Mouse (Mus musculus) liver, embryonic 16.5 days (tissue): ENCODE data around the gene Itgb7. TPM values are rescaled to one million over a fixed set of nuclear protein-coding genes. Genes with fewer than 3 reads are reported as not detected.
"Not testable (repeated sequence)": the region's sequence is repeated elsewhere in the genome, so short reads cannot be mapped to it uniquely, and the experiment has no call there.

Experiments used
- ATAC-seq: fragments of 200-750 bp; cut with Nextera tagmentation; 2 replicates; pipeline ENCODE4 v1.8.0; 2017; ENCODE audit warnings: low read depth, mild to moderate bottlenecking, moderate number of reproducible peaks, moderate library complexity
- H3K27ac ChIP-seq: fragments of 300-500 bp; sonication (generic); 2 replicates; pipeline ENCODE4 v1.5.1; 2014; ENCODE audit warnings: mild to moderate bottlenecking, low read length
- H3K27me3 ChIP-seq: fragments of 300-500 bp; sonication (generic); 2 replicates; pipeline ENCODE4 v1.6.1; 2014; ENCODE audit warnings: low read depth, low read length, mixed read lengths; ENCODE audit not compliant: control insufficient read depth, insufficient read depth
- H3K36me3 ChIP-seq: fragments of 300-500 bp; sonication (generic); 2 replicates; pipeline ENCODE4 v1.6.1; 2014; ENCODE audit warnings: mild to moderate bottlenecking; ENCODE audit not compliant: control insufficient read depth, insufficient read depth
- H3K4me1 ChIP-seq: fragments of 300-500 bp; sonication (generic); 2 replicates; pipeline ENCODE4 v1.6.1; 2014; ENCODE audit warnings: low read depth, low read length, mixed read lengths; ENCODE audit not compliant: control insufficient read depth
- H3K4me2 ChIP-seq: fragments of 300-500 bp; sonication (generic); 2 replicates; pipeline ENCODE4 v1.6.1; 2014; ENCODE audit warnings: low read depth, low read length, mixed read lengths
- H3K4me3 ChIP-seq: fragments of 300-500 bp; sonication (generic); 2 replicates; pipeline ENCODE4 v1.5.1; 2014; ENCODE audit warnings: low read depth, mild to moderate bottlenecking, low read length
- H3K9ac ChIP-seq: fragments of 300-500 bp; sonication (generic); 2 replicates; pipeline ENCODE4 v1.6.1; 2014; ENCODE audit warnings: low read depth, low read length
- H3K9me3 ChIP-seq: fragments of 300-500 bp; sonication (generic); replicated peaks from 2 replicates; pipeline ENCODE4 v1.6.1; 2016; ENCODE audit warnings: low read length; ENCODE audit not compliant: control insufficient read depth
- WGBS: fragments of 180-500 bp; shearing (Covaris S2); extraction: QIAGEN DNeasy Blood & Tissue Kit; methylation state at CpG from one replicate; pipeline ENCODE4 v1.1.7; 2014; ENCODE audit not compliant: insufficient replicate concordance; 5-methylcytosine and 5-hydroxymethylcytosine counted together
- polyA plus RNA-seq: library from polyadenylated mRNA; unstranded; fragments of >200 nt; fragmentation: Nextera tagmentation; extraction: Ambion mirVana; gene quantifications from 2 replicates; pipeline ENCODE4 v1.2.1, GENCODE M21; 2015

Itgb7 gene
- polyA plus RNA-seq, 1 experiment from 2014 or later: 5.5 TPM

DNA sequence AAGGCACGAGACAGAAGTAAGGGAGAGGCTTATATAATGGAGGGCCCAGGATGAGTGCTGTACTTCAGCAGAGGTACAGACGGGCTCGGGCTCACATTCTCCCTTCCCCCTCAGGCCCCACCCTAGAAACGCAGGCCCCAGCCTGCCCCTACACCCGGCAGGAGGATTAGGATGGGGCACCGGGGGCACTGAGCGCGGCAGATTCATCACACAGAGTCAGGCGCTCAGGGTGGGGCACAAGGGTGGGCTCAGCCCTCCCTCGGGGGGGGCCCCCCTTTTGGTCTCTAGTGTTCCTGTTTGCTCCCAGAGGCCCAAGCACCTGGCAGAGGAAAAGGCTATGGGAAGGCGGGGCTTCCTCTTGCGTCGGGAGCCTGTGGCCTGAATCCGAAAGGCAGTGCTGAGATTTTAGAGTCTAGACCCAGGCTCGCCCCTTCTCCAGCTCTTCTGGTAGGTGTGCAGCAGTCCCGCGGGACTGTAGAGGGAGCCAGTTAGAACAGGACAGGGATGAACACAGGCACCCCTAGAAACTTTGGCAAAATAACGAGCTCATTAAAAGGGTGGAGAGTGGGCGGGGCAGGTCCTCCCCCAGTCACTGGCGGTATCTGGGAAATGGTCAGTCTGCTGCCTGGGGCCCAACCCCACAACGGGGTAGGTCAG, 3.8 kb upstream of the Itgb7 start:
- Histone ChIP-seq H3K4me3 (no peak overlapping the region), H3K9ac (no peak overlapping the region), H3K36me3 (no peaks in the 10 kb centered on the region)

DNA sequence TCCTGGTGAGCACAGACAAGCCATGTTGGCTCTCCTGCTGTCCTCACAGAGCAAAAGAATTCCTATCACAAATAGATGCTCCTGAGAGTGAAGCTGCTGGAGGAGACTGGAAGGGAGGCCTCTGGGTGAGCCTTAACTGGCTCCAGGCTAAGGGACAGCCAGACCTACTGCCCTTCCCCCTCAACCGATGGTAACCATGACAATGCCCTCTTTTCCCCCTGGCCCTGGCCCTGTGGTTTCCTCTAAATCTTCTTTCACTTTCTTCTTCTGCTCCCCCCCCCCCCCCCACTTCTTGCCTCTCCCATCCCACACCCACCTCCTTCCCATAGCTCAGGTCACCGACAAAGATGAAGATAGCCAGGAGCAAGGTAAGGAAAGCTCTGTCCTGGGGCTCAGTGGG, 2.2 kb upstream of the Itgb7 start:
- Histone ChIP-seq H3K4me2 (no peak overlapping the region), H3K27ac (no peak overlapping the region), H3K36me3 (no peaks in the 10 kb centered on the region), H3K9me3 (no peaks in the 10 kb centered on the region), H3K4me3 (no peak overlapping the region), H3K27me3 (no peaks in the 10 kb centered on the region), H3K4me1 (peaks cover 33% of the 10 kb centered on the region), H3K9ac (no peak overlapping the region)
- no peak for ATAC-seq
- WGBS: 5% methylated on average over 2 of the region's 2 CpGs

More for the DNA sequence above, 3.8 kb upstream of the Itgb7 start:
- no peak for ATAC-seq
- Histone ChIP-seq H3K4me1 (peaks cover 33% of the 10 kb centered on the region), H3K27me3 (no peaks in the 10 kb centered on the region; the same call in 1 of the 2 replicates), H3K27ac (no peak overlapping the region), H3K9me3 (no peaks in the 10 kb centered on the region), H3K4me2 (peak overlapping the region; percentile 21; the same call in 1 of the 2 replicates)
- 30% methylated on average over 21 of the region's 21 CpGs for WGBS

DNA sequence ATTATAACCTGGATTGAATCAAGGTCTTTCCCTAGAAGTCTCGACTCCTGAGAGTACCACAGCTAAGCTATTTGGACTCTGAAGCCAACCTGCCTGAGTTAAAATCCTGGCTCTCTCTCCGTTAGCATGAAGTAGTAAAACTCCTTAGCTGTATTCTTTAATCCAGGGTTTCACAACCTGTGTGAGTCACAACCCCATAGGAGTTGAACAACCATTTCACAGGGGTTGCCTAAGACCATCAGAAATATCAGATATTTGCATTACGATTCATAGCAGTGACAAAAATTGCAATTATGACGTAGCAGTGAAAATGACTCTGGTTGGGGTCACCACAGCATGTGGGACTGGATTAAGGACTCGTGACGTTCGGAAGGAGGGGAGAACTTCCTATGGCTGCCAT, 1.0 kb upstream of the Itgb7 start:
- no peaks in the 10 kb centered on the region for H3K36me3 ChIP-seq
- H3K4me1 ChIP-seq: peaks cover 33% of the 10 kb centered on the region
- no peak for ATAC-seq
- H3K27me3 ChIP-seq: no peaks in the 10 kb centered on the region
- H3K9me3 ChIP-seq: no peaks in the 10 kb centered on the region
- H3K4me3 ChIP-seq: no peak overlapping the region
- WGBS: 78% methylated on average over 7 of the region's 7 CpGs
- H3K4me2 ChIP-seq: no peak overlapping the region
- no peak overlapping the region for H3K27ac ChIP-seq
- no peak overlapping the region for H3K9ac ChIP-seq

DNA sequence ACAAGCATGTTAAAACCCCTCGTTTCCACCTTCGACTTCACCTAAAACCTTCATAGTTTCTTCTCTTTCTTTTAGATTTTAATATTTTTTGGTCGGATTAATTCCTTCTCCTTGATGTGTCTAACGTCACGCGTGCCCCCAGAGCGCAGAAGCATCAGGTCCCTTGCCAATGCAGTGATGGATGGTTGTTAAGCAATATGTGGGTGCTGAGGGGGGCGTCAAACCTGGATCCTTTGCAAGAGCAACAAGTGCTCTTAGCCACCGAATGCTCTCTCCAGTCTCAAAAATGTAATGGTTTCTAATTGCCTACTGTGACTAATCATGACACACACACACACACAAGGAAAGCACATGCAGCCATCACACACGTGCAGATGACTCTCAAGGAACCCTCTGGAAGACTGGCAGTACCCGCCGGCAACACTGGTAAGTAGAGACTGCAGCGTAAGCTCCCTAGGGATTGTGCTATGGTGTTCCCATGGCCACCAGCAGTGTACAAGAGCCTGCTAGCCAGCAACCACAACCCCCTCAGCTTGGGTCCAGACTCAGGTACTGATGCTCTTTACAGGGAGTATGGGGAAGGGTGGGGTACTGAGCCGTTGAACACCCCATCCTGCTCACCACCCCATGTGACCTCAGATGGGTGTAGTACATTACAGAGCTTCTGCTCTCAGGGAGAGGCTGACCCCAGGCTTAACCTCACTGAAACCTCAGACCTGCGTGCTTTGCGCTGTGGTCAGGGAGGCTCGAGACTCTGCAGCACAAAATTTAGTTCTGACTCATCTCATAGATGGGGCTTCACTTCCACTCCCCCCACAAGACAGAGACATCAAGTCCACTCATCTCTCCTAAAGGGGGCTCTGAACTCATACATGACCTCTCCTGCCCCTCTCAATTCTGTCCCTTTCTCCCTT, 1.1 kb downstream of the Itgb7 start:
- H3K27ac ChIP-seq: no peak overlapping the region
- WGBS: 64% methylated on average over 17 of the region's 17 CpGs
- peak overlapping the region; percentile 47 for H3K4me2 ChIP-seq
- peaks cover 30% of the 10 kb centered on the region for H3K4me1 ChIP-seq
- no peaks in the 10 kb centered on the region for H3K36me3 ChIP-seq
- no peaks in the 10 kb centered on the region for H3K27me3 ChIP-seq
- peak overlapping the region; percentile 29; the same call in 1 of the 2 replicates for H3K4me3 ChIP-seq
- H3K9me3 ChIP-seq: no peaks in the 10 kb centered on the region
- H3K9ac ChIP-seq: no peak overlapping the region
- 0 out of 2 replicates have a peak, but pooled peaks have one; percentile 19 for ATAC-seq

DNA sequence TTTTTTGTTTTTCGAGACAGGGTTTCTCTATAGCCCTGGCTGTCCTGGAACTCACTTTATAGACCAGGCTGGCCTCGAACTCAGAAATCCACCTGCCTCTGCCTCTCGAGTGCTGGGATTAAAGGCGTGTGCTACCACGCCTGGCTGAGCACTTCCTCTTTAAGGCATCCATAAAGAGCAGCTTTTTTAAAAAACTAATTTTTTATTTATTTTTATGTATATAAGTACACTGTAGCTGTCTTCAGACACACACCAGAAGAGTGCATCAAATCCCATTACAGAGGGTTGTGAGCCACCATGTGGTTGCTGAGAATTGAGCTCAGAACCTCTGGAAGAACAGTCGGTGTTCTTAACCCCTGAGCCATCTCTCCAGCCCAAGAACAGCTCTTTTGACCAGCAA, 6.1 kb downstream of the Itgb7 start:
- H3K9ac ChIP-seq, H3K4me2 ChIP-seq, H3K36me3 ChIP-seq, H3K4me3 ChIP-seq, H3K27ac ChIP-seq, H3K9me3 ChIP-seq, ATAC-seq: not testable (repeated sequence)
- 33% methylated on average over 5 of the region's 6 CpGs for WGBS
- Histone ChIP-seq H3K27me3 (peaks cover 12% of the 10 kb centered on the region), H3K4me1 (peaks cover 14% of the 10 kb centered on the region)

DNA sequence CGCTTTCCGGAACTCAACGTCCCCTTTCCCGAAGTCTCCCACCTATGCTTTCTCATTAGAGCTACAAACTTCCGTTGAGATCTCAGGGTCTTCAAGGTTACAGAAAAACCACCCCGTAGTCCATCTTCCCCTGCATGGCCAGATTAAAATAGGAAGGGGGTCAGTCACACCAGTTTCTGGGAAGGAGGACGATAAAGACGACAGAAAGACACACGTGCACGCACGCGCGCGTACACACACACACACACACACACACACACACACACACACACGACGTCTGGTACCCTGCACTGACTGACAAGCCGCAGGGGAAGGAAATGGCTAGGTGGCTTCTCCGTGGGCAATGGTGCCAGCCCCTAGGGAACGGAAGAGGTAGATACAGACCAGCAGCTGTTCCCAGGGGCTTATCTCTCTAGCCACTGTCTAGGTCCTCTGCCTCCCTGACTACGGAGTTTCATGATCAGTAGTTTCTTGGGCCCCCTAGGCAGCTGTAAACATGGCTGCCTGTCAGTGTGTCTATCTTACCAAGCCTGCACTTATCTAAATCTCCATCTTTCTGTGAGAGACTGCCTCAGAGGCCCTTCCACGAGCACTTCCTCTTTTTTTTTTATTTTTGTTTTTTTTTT, 6.6 kb downstream of the Itgb7 start:
- no peaks in the 10 kb centered on the region for H3K9me3 ChIP-seq
- peak overlapping the region; percentile 83 for H3K4me2 ChIP-seq
- H3K9ac ChIP-seq: peak overlapping the region; percentile 34
- 0 out of 2 replicates have a peak overlapping the region, but pooled peaks have one; percentile 14 for H3K27ac ChIP-seq
- H3K36me3 ChIP-seq: no peaks in the 10 kb centered on the region
- peak overlapping the region; percentile 55 for H3K4me3 ChIP-seq
- peaks cover 12% of the 10 kb centered on the region for H3K27me3 ChIP-seq
- WGBS: 4% methylated on average over 18 of the region's 21 CpGs
- peaks cover 13% of the 10 kb centered on the region for H3K4me1 ChIP-seq
- peak; percentile 82 for ATAC-seq

DNA sequence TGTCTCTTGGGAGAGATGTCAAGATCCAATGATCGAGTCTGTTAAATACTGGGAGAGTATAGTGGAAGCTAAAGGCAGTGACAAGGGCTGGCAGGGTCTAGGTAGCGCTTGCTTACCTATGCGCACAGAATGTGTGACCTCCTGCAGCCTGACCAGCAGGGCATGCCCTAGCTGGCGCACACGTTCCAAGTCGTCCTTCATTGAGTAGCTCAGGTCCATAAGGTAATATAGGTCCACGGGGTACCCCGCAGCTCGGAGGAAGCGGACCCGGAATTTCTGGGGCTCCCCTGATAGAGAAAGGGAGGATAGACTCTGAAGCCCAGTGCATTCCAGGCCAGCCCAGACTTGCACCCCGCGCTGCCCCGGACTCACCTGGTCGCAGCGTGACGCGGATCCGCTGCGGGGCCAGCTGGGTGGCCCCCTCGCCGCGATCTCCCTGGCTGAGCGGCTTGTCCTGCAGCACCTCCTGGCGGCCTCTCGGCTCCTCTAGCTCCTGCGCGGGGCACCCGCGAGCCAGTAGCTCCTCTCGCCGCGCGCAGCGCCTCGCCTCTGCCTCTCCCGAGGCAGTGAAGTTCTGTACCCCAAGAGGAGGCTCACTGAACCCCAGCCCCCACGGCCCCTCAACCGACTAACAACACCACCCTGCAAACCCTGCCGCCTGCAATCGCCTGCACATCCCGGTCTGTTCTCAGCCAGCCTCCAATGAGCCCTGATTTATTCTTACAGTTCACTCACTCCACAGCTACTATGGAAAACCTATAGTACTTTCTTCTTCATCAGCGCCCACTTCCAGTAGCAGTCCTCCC, 7.4 kb downstream of the Itgb7 start:
- Histone ChIP-seq H3K9me3 (no peaks in the 10 kb centered on the region), H3K4me2 (peak overlapping the region; percentile 83), H3K9ac (peak overlapping the region; percentile 34), H3K4me3 (peak overlapping the region; percentile 55), H3K27ac (0 out of 2 replicates have a peak overlapping the region, but pooled peaks have one; percentile 14), H3K36me3 (no peaks in the 10 kb centered on the region), H3K27me3 (peaks cover 12% of the 10 kb centered on the region), H3K4me1 (peaks cover 13% of the 10 kb centered on the region)
- ATAC-seq: peak; percentile 77
- WGBS: 3% methylated on average over 43 of the region's 43 CpGs

DNA sequence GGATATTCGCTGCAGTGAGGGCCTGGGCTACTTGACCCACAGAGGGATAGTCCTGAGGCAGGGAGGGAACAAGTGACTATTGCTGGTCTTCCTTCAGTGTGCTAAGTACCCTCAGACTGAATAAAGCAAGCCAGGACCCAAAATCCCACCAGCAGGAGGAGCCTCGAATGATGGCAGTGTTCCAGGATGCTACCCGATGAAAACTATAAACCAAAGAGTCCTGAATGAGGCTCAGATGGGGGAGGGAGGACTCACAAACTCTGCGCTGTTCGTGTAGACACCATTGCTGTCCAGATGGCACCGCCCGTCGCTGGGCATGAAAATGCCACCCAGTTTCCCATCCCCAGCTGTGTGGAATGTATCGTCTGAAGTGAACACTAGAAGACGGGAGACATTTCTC, 9.4 kb downstream of the Itgb7 start:
- ATAC-seq: no peak
- Histone ChIP-seq H3K27me3 (peaks cover 12% of the 10 kb centered on the region), H3K36me3 (no peaks in the 10 kb centered on the region), H3K4me3 (no peak overlapping the region), H3K9ac (no peak overlapping the region), H3K4me1 (peaks cover 13% of the 10 kb centered on the region), H3K4me2 (no peak overlapping the region), H3K9me3 (no peaks in the 10 kb centered on the region), H3K27ac (no peak overlapping the region)
- 64% methylated on average over 10 of the region's 10 CpGs for WGBS
